Mouse (Mus musculus) left cerebral cortex, adult 8-10 months (tissue): ENCODE measurements around the gene Maml3. TPM values are rescaled to one million over a fixed set of nuclear protein-coding genes. Genes with fewer than 3 reads are reported as not detected.

Experiments
- DNase-seq, 2 experiments: peaks; one replicate each; pipeline ENCODE4 v3.0.0; 2022; ENCODE audit warnings: low spot score in 2 of 2
- total RNA-seq, 4 experiments: library from RNA; stranded (reverse); gene quantifications; 2 replicates each; pipeline ENCODE4 v1.2.4; 2022

The Maml3 gene
- total RNA-seq, 4 experiments from 2014 or later: 6.7 to 8.3 (median 7.1) TPM

DNA sequence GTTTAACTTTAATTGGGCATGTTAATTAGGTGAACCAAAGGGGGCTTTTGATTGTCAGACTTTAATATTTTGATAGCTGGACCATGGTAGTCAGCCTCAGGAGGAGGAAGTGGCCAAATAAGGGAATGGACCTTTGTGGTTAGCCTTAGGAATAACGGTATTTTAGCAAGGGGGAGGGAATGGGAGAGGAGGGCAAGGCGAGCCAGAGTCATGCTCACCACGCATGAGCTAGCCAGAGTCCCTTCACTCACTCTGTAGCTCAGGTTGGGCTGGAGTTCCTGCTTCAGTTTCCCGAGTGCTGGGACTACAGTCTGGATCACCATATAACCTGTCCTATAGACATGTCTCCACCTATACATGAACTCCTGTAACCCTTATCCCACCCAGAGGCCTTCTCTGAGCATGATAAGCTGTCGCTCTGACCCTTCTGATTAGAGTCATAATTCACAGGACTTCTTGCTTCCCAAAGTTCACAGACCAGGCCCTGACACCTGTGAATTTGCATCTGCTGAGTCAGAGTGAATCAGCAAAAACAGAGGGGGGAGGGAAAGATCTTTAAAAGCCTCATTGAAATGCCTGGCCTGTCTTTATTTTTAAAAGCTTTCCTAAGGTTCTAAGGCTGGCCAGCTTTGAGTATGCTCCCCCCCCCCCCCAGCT is 434.3 kb downstream of the Maml3 start:
- no peak for DNase-seq

DNA sequence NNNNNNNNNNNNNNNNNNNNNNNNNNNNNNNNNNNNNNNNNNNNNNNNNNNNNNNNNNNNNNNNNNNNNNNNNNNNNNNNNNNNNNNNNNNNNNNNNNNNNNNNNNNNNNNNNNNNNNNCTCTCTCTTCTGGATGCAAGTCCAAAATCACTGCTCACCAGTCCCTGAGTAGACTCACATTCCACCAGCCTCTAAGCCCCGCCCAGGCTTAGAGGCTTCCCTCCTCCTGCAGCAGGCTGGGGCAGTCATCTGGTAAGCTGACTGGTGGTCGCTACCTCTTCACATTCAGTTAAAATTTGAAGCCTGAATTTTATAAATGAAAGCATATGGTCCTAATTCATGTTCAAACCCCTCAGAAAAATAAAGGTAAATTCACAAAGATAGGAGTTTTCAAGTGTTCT is 436.3 kb downstream of the Maml3 start:
- DNase-seq: no peak

DNA sequence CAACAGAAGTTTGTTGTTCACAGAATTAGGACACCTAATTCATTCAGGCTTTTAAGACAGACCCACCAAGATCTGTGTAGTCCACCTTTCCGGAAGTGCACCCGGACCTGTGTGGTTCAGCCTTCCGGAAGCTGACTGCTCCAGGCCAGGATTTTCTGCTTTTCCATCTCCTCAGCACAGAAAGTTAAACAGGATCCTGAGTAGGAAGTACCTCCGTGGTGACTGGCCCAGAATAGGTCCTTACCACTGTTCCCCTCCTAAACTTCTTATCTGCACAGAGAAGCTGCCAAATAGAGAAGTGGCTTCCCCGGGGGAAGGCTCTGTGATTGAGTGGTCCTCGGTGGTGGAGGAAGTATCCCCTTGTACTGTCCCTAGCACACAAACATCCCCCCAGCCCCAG is 442.3 kb downstream of the Maml3 start:
- DNase-seq: no peak

DNA sequence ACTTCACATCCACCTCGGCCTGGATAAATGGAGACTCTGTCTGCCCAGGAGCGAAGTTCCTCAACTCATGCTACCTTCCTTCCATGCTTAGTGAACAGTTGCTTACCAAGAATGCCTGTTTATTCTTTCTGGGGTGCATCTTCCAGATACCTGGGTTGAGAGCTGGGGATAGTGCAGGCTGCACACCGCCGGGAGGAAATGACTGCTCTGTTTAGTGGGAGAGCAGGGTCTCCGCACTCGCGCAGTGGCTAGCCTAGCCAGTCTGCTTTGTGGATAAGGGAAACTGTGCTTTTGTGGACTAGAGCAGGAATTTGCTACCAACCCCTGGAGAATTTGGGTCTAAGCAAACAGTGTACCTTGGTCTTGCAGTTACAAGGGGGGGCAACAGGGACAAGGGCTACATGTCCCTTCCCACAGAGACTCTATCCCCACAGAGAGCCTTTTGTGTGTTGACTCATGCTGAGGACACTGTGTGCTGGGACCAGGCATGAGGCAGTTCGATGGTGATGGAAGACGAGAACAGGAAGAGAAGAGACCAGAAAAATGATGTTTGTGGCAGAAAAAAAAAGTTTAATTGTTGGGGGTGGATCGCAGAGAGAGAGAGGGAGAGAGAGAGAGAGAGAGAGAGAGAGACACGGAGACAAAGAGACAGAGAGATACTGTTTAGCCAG is 442.9 kb downstream of the Maml3 start:
- DNase-seq: no peak

DNA sequence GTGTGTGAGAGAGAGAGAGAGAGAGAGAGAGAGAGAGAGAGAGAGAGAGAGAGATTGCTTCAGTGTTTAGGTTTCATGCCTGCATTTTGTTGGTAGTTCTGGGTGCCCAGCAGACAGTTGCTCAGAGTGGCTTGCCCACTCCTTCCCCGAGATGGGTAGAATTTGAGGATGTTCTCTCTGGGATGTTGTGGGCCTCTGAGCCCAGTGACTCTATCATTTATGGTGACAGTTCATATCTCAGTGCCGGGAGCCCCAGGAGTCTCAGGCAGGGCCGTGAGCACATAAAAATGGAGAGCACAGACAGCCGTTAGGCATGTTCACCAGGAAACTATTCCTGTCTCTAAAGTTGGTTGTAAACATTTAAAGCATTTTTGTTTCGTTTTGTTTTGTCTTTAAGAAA is 443.5 kb downstream of the Maml3 start:
- DNase-seq: no peak

GRCm38 (mm10) chr3:51660821-51661276 is 444.0 kb downstream of the Maml3 start:
- DNase-seq: no peak

GRCm38 (mm10) chr3:51660060-51660459 is 444.8 kb downstream of the Maml3 start, which contains the start of gene Mgst2:
Gene Mgst2, plus strand, starts transcription at chr3:51660360.
- no peak for DNase-seq

DNA sequence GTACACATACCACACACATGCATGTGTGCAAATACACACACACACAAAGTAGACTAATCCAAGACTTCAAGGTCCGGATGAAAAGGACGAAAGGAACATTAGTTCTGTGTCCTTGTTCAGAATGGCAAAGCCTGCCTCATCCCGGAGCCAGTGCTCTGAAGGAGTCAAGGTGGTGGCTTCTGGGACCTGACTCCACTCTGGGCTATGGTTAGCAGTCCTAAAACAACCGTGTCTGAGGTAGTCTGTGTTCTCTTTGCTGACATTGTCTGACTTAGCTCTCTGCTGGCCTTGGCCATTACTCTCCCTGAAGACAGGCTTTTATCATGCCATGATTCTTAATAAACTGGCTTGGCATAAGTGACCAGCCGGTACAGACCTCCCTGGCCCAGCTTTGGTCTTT is 445.5 kb downstream of the Maml3 start:
- no peak for DNase-seq

- no peak for DNase-seq
These were observed 450.4 kb downstream of the Maml3 start for GRCm38 (mm10) chr3:51654303-51655055.

- DNase-seq: no peak
These were observed 452.2 kb downstream of the Maml3 start for GRCm38 (mm10) chr3:51652701-51653100.

GRCm38 (mm10) chr3:51652292-51652691 is 452.6 kb downstream of the Maml3 start:
- peak; percentile 53 to 55 for DNase-seq

GRCm38 (mm10) chr3:51651149-51651548 is 453.7 kb downstream of the Maml3 start:
- DNase-seq: no peak

GRCm38 (mm10) chr3:51649986-51650385 is 454.9 kb downstream of the Maml3 start:
- DNase-seq: no peak

- no peak for DNase-seq
These were observed 455.4 kb downstream of the Maml3 start for GRCm38 (mm10) chr3:51649426-51649825.

DNA sequence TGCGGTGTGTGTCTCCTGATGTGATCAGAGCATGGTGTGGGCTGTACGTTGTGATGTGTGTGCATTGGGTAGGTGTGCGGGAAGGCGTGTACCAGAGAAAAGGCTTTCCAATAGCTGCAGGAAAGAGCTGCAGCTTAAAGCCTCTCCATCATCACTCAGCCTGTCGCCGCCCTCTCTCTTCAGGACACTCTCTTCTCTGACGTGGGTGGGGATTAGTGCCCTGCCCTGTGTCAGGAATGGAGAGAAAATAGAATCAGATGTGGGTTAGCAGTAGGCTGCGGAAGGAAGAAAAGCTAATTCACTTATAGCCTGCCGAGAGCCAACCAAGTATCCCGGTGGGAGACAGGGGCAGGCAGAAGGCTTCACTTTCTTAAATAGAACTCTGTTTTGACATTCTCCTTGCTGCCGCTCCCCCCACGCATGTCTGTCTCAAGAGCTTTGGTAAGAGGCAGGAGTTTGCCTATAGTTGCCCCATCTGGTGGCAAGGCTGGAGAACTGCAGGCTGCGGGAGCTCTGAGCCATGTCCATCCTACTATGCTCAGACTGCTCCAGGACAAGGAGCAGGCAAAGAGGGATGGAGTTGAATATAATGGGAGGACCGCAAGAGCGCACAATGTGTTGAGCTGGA is 456.7 kb downstream of the Maml3 start:
- DNase-seq: peak; percentile 60 to 73

GRCm38 (mm10) chr3:51647356-51647755 is 457.5 kb downstream of the Maml3 start:
- DNase-seq: no peak

DNA sequence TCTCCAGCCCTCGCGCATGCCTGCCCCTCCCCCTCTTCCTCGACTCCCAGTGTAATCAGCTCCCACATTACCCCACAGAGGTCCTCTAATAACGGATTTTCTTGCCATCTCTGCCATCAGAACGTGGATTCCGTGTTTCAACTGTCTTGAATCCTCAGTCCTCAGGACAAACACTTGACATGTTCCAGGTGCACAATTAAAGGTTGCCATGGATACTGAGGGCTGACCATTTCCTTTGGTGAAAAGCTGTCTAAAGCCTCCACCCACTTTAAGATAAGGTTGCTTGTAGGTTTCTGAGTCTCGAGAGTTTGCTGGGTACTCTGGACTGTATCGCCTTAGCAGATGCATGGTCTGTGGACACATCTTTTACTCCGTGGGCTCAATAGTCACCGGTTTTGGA is 458.6 kb downstream of the Maml3 start:
- no peak for DNase-seq

- DNase-seq: no peak
These were observed 459.4 kb downstream of the Maml3 start for GRCm38 (mm10) chr3:51645484-51645883.

DNA sequence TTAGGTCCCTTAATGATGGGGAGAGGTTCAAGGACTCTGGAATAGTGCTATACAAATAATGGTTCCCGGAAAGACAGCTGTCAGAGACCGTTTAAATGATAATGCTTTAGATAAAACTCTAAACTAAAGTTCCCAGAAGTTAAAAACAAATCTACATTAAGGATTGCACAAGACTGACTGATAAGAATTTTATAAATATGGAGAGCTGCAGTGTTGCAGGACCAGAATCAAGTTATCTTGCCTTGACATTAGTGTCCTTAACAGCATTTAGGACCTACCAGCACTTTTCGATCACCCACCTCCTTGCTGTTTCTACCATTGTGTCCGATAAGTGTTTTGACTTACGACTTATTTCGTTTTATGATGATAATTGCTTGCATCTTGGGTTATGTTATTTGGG is 466.6 kb downstream of the Maml3 start:
- DNase-seq: no peak

DNA sequence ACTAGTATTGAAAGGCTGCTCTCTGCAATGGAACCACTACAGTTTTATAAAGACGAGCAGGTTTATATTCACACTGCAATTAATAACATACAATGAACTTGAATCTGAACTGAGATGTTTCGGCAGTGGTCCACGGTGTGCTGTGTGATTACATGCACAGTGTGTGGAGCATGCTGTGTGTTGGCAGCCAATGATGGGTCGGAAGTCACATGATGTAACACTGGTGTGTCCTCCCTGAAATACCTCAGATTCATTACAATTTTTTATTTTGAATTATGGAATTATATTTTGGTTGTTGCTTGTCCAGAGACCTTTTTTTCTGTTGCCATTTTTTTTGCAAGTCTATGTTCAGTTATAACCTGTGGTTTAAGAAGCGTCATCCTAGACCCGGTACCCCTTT is 467.6 kb downstream of the Maml3 start:
- no peak for DNase-seq

GRCm38 (mm10) chr3:51636700-51637099 is 468.2 kb downstream of the Maml3 start:
- DNase-seq: no peak

- no peak for DNase-seq
These were observed 468.9 kb downstream of the Maml3 start for GRCm38 (mm10) chr3:51635960-51636359.
